24 mouse cellular contexts compared by ENCODE assay signal in genomic region chr2:4113303-4113920, GRCm38 (mm10).
DNase-seq lines count a peak whose midpoint lies in the region; ATAC-seq lines count a peak whose summit lies in the region.
"Had no signal": no experiment of that assay in that cellular context is flagged by ENCODE, and none has a peak within 500 bp of the region (broad histone marks: within the 10 kb centered on the region; RNA-seq: fewer than 3 reads in every experiment).

No protein-coding gene starts in this region.

- DNase-seq in heart, postnatal 10 days, result peak; percentile 4 to 8
- no peak for DNase-seq in heart, adult 18-20 months
- DNase-seq in midbrain, embryonic 11.5 days (ENCODE audit: low spot score, missing footprints), result no peak
- DNase-seq in thymus, postnatal 0 days (ENCODE audit: low spot score), result no peak
- DNase-seq in gastrocnemius, postnatal 36 days, result no peak
- DNase-seq: adrenal gland, adult 8-10 months; cerebellum, adult 11-12 months; cerebellum, adult 9-11 months; embryo, embryonic 11 days; gastrocnemius, postnatal 10 days; kidney, adult 18-20 months; kidney, postnatal 36 days; layer of hippocampus, postnatal 36 days; left cerebral cortex, postnatal 4 days; liver, postnatal 0 days; lung, postnatal 4 days; thymus, adult 2 months had no signal

- no peak overlapping the region for H3K4me2 ChIP-seq in midbrain, embryonic 16.5 days (ENCODE audit: low read length)
- H3K4me2 ChIP-seq in midbrain, embryonic 11.5 days, result no peak overlapping the region
- no peak overlapping the region for H3K4me2 ChIP-seq in forebrain, embryonic 13.5 days
- H3K4me2 ChIP-seq: embryonic facial prominence, embryonic 12.5 days; heart, embryonic 11.5 days; hindbrain, embryonic 15.5 days; liver, embryonic 12.5 days had no signal

- intact Hi-C loops in heart, postnatal 10 days (cut with DNase I), result no loop called here
- intact Hi-C loops in gastrocnemius, postnatal 36 days (cut with DNase I), result no loop called here

- 47% methylated on average over 7 of the region's 7 CpGs for WGBS in midbrain, embryonic 16.5 days
- WGBS in midbrain, embryonic 11.5 days, result 70% methylated on average over 7 of the region's 7 CpGs
- WGBS in forebrain, embryonic 13.5 days, result 32% methylated on average over 7 of the region's 7 CpGs

- H3K9me3 ChIP-seq in midbrain, embryonic 16.5 days (replicated peaks; ENCODE audit: control insufficient read depth, low read length, poor library complexity, severe bottlenecking), result no peaks in the 10 kb centered on the region
- no peaks in the 10 kb centered on the region for H3K9me3 ChIP-seq in midbrain, embryonic 11.5 days (ENCODE audit: control insufficient read depth, low read length)
- H3K9me3 ChIP-seq in forebrain, embryonic 13.5 days (replicated peaks), result no peaks in the 10 kb centered on the region
- H3K9me3 ChIP-seq: embryonic facial prominence, embryonic 12.5 days; hindbrain, embryonic 15.5 days; liver, embryonic 12.5 days had no signal

- no peak overlapping the region for H3K9ac ChIP-seq in midbrain, embryonic 16.5 days (ENCODE audit: low read depth, low read length)
- H3K9ac ChIP-seq in midbrain, embryonic 11.5 days (ENCODE audit: low read length), result no peak overlapping the region
- no peak overlapping the region for H3K9ac ChIP-seq in forebrain, embryonic 13.5 days
- H3K9ac ChIP-seq: embryonic facial prominence, embryonic 12.5 days; hindbrain, embryonic 15.5 days; liver, embryonic 12.5 days; liver, postnatal 0 days had no signal

- H3K27ac ChIP-seq in midbrain, embryonic 16.5 days (ENCODE audit: low read length), result no peak overlapping the region
- H3K27ac ChIP-seq in midbrain, embryonic 11.5 days (ENCODE audit: low read depth, low read length), result no peak overlapping the region
- peak overlapping the region; percentile 26; the same call in 1 of the 2 replicates for H3K27ac ChIP-seq in forebrain, embryonic 13.5 days
- H3K27ac ChIP-seq: embryonic facial prominence, embryonic 12.5 days; hindbrain, embryonic 15.5 days; liver, embryonic 12.5 days had no signal

- H3K36me3 ChIP-seq in midbrain, embryonic 16.5 days (ENCODE audit: control insufficient read depth, insufficient read depth, low read length), result no peaks in the 10 kb centered on the region
- no peaks in the 10 kb centered on the region for H3K36me3 ChIP-seq in midbrain, embryonic 11.5 days (ENCODE audit: control insufficient read depth, insufficient read depth, low read length)
- no peaks in the 10 kb centered on the region for H3K36me3 ChIP-seq in forebrain, embryonic 13.5 days (ENCODE audit: poor library complexity, severe bottlenecking)
- H3K36me3 ChIP-seq: embryonic facial prominence, embryonic 12.5 days; hindbrain, embryonic 15.5 days; liver, embryonic 12.5 days had no signal

- no peaks in the 10 kb centered on the region for H3K27me3 ChIP-seq in midbrain, embryonic 16.5 days (ENCODE audit: control insufficient read depth, insufficient read depth, low read depth, low read length)
- H3K27me3 ChIP-seq in midbrain, embryonic 11.5 days (ENCODE audit: control insufficient read depth, insufficient read depth, low read length), result no peaks in the 10 kb centered on the region
- no peaks in the 10 kb centered on the region for H3K27me3 ChIP-seq in forebrain, embryonic 13.5 days
- H3K27me3 ChIP-seq: embryonic facial prominence, embryonic 12.5 days; hindbrain, embryonic 15.5 days; liver, embryonic 12.5 days had no signal

- ATAC-seq in midbrain, embryonic 16.5 days, result peak; percentile 15; the same call in 1 of the 2 replicates
- no peak for ATAC-seq in midbrain, embryonic 11.5 days (ENCODE audit: low FRiP score)
- peak; percentile 82 for ATAC-seq in forebrain, embryonic 13.5 days
- no peak for ATAC-seq in megakaryocyte, adult 5-6 weeks (ENCODE audit: poor library complexity, severe bottlenecking)
- ATAC-seq: liver, embryonic 12.5 days; liver, postnatal 0 days had no signal

- H3K4me3 ChIP-seq in midbrain, embryonic 16.5 days (ENCODE audit: low read depth, low read length), result no peak overlapping the region
- no peak overlapping the region for H3K4me3 ChIP-seq in midbrain, embryonic 11.5 days (ENCODE audit: low read depth, low read length)
- H3K4me3 ChIP-seq in forebrain, embryonic 13.5 days, result no peak overlapping the region
- H3K4me3 ChIP-seq: embryonic facial prominence, embryonic 12.5 days; hindbrain, embryonic 15.5 days; liver, embryonic 12.5 days had no signal

- 0 out of 2 replicates have a peak, but pooled peaks cover 3% of the 10 kb centered on the region for H3K4me1 ChIP-seq in midbrain, embryonic 16.5 days (ENCODE audit: control insufficient read depth, insufficient read depth, low read length)
- no peaks in the 10 kb centered on the region for H3K4me1 ChIP-seq in midbrain, embryonic 11.5 days (ENCODE audit: control insufficient read depth, insufficient read depth, low read length)
- H3K4me1 ChIP-seq in forebrain, embryonic 13.5 days, result peaks cover 18% of the 10 kb centered on the region; the same call in 1 of the 2 replicates
- H3K4me1 ChIP-seq: embryonic facial prominence, embryonic 12.5 days; hindbrain, embryonic 15.5 days; liver, embryonic 12.5 days had no signal

Comparison
In these comparisons a context has a peak if more than half of its experiments do, and no peak if none do; other contexts are left out.
1. DNase-seq: peak in heart, postnatal 10 days (2 of 2); none in heart, adult 18-20 months (0 of 2), midbrain, embryonic 11.5 days (single experiment), thymus, postnatal 0 days (single experiment) and gastrocnemius, postnatal 36 days (0 of 2).
2. ATAC-seq: peak in midbrain, embryonic 16.5 days (single experiment) and forebrain, embryonic 13.5 days (single experiment); none in midbrain, embryonic 11.5 days (single experiment) and megakaryocyte, adult 5-6 weeks (single experiment).